Mouse (Mus musculus) bone marrow, adult 2 months (tissue): ENCODE results near the gene Rpusd1.

Experiments used
- CTCF ChIP-seq: fragments of 200-500 bp; IDR thresholded peaks from 2 replicates; pipeline ENCODE4 v1.5.1; 2011; ENCODE audit warnings: low read length, control low read depth; ENCODE audit not compliant: control insufficient read depth, insufficient read depth
- POLR2A ChIP-seq: fragments of 200-500 bp; IDR thresholded peaks from 2 replicates; pipeline ENCODE4 v1.6.1; 2011; ENCODE audit warnings: low read depth, mild to moderate bottlenecking, control low read depth, low read length, borderline replicate concordance; ENCODE audit not compliant: control insufficient read depth

DNA sequence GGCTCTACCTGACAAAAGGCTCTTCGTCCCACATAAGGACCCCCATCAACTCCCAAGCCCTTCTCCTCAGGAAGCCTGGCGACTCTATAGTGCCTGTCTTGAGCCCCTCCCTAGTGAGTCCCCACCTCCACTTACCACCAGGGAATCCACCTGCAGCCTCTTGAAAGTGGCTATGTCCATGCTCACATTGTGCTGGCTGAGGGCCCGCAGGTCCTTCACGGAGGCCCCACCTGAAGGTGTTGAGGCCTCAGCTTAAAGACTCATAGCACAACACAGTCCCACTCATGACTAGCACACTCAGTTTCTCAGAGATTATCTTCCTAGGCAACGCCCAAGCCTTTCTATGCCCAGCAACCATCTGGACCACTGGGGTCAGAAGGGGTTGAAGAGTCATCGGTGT lies 21.8 kb downstream of the Rpusd1 start:
- TF ChIP-seq CTCF (no peak), POLR2A (no peak)
